Mouse (Mus musculus): Measurements from ENCODE around the gene Elmo1.

The Elmo1 gene

GRCm38 (mm10) chr13:20305621-20306020 is 215.2 kb downstream of the Elmo1 start:
- in situ Hi-C loops (cut with MboI; ENCODE audit: low sequenced_read_pairs), result loop anchor here (10.0 to 25.0 kb wide), 2 partner anchors 732 to 849 kb away; no protein-coding TSS in a partner anchor

GRCm38 (mm10) chr13:20306180-20307177 is 216.1 kb downstream of the Elmo1 start:
- in situ Hi-C loops (cut with MboI; ENCODE audit: low sequenced_read_pairs), result loop anchor here (10.0 to 25.0 kb wide), 2 partner anchors 731 to 848 kb away; no protein-coding TSS in a partner anchor

- in situ Hi-C loops (cut with MboI; ENCODE audit: low sequenced_read_pairs), result loop anchor here (10.0 to 25.0 kb wide), 2 partner anchors 730 to 847 kb away; no protein-coding TSS in a partner anchor
Observed at GRCm38 (mm10) chr13:20307381-20307780, 217.0 kb downstream of the Elmo1 start.

- in situ Hi-C loops (cut with MboI; ENCODE audit: low sequenced_read_pairs), result loop anchor here (10.0 to 25.0 kb wide), 3 partner anchors 163 to 726 kb away; no protein-coding TSS in a partner anchor
Observed at GRCm38 (mm10) chr13:20311612-20312011, 221.2 kb downstream of the Elmo1 start.

DNA sequence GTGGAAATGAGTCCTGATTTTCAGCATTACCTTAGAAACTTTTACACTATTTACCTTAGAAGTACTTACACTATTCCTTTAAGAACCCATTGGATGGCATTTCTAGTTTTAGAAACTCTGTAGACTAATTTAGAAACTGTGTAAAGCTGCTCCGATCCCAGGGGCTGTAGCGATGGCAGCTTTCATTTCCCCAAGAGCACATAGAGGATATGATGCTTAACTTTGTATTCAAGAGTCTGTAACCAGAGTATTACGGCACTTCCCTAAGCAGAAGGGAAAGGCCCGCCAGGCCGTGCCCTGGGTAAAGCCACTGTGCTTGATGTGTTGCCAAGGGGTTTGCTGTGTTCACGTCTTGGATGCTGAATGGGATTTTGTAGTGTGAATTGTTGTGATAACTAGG is 222.9 kb downstream of the Elmo1 start:
- in situ Hi-C loops (cut with MboI; ENCODE audit: low sequenced_read_pairs), result loop anchor here (10.0 to 25.0 kb wide), 3 partner anchors 161 to 724 kb away; no protein-coding TSS in a partner anchor

DNA sequence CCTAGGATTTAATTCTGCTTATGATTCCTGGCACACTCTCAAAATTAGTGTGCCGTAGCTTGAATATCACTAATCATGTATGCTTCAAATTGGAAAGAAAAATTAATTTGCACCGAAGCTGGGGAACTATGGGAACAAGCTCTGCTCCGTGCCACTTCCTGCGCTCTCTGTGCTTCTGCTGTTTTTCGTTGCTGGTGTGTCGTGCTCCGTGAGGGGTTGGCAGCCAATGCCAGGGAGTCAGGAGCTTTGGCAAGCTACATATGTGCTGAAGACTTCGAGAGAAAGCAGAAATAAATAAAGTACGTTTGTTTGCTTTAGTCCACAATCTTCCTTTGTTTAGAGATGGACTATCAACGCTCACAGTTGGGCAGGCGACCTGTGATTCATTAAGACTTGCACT is 225.7 kb downstream of the Elmo1 start:
- in situ Hi-C loops (cut with MboI; ENCODE audit: low sequenced_read_pairs), result loop anchor here (10.0 to 25.0 kb wide), 3 partner anchors 159 to 721 kb away; no protein-coding TSS in a partner anchor

DNA sequence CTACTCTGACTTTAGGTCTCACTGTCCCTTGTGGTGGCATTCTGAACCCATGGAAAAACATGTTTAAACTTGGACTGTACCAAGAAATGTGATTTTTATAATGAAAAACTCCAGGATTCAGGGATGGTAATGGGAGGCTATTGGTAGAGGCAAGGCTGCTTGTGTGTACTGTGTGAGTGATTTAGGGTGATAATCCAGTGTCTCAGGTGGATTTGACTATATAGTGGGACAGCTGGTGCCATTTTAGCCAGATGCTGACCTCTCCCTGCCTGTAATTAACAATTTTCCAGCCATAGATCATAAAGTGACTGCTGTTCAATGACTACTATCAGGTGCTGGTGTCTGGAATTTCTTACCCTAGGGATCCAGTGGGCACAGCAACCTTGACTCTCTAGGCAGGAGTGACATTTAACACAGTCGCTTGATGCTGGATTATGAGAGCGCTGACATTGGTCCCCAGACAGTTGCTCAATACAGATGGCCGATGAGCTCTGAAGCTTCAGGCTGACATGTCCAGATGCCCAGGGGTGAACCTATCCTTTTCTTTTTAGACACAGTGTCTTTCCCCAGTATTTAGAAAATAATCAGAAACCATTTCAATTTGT is 228.3 kb downstream of the Elmo1 start:
- in situ Hi-C loops (cut with MboI; ENCODE audit: low sequenced_read_pairs), result loop anchor here (10.0 to 25.0 kb wide), 3 partner anchors 156 to 719 kb away; no protein-coding TSS in a partner anchor

GRCm38 (mm10) chr13:20320232-20320631 is 229.8 kb downstream of the Elmo1 start:
- in situ Hi-C loops (cut with MboI; ENCODE audit: low sequenced_read_pairs), result loop anchor here (25.0 kb wide), 1 partner anchor 717 kb away; no protein-coding TSS in a partner anchor

- in situ Hi-C loops (cut with MboI; ENCODE audit: low sequenced_read_pairs), result loop anchor here (25.0 kb wide), 1 partner anchor 714 kb away; no protein-coding TSS in a partner anchor
Observed at GRCm38 (mm10) chr13:20323478-20323877, 233.1 kb downstream of the Elmo1 start.

GRCm38 (mm10) chr13:20327064-20327463 is 236.7 kb downstream of the Elmo1 start:
- in situ Hi-C loops (cut with MboI; ENCODE audit: low sequenced_read_pairs), result no loop called here

GRCm38 (mm10) chr13:20327975-20328374 is 237.6 kb downstream of the Elmo1 start:
- in situ Hi-C loops (cut with MboI; ENCODE audit: low sequenced_read_pairs), result no loop called here

DNA sequence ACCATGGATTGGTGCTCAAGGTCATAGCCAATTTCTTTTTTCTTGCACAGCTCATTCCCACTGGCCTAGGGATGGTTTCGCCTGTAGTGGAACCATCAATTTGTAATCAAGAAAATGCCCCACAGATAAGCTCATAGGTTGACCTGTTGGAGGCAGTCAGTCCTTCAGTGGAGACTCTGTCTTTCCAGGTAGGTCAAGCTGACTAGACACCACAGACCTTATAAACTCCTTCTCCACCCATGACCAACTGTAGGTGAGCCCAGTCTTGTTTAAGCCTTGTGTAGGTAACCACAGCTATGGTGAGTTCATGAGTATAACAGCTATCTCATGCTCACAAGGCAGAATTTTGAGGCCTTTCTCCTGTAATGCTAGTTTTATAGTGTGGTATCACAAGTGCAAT is 238.3 kb downstream of the Elmo1 start:
- in situ Hi-C loops (cut with MboI; ENCODE audit: low sequenced_read_pairs), result no loop called here

DNA sequence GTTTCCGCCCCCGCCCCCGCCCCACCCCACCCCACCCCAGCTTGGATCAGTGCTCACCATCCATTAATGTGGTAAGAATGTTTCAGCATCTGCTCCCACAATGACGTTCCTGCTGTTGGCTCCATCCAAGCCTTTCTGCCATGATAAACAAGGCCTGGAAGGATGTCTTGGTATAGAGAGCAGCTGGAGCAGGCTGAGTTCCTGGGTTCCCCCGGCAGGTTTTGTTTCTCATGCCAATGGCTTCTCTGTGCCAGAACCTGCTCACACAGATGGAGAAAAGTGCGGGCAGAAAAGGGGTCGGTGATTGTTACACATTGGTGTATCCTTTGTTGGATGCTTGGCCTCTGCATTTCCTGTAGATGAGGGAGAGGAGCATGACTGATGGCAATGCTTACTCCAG is 240.6 kb downstream of the Elmo1 start:
- in situ Hi-C loops (cut with MboI; ENCODE audit: low sequenced_read_pairs), result no loop called here

GRCm38 (mm10) chr13:20335051-20335888 is 244.9 kb downstream of the Elmo1 start:
- in situ Hi-C loops (cut with MboI; ENCODE audit: low sequenced_read_pairs), result no loop called here

DNA sequence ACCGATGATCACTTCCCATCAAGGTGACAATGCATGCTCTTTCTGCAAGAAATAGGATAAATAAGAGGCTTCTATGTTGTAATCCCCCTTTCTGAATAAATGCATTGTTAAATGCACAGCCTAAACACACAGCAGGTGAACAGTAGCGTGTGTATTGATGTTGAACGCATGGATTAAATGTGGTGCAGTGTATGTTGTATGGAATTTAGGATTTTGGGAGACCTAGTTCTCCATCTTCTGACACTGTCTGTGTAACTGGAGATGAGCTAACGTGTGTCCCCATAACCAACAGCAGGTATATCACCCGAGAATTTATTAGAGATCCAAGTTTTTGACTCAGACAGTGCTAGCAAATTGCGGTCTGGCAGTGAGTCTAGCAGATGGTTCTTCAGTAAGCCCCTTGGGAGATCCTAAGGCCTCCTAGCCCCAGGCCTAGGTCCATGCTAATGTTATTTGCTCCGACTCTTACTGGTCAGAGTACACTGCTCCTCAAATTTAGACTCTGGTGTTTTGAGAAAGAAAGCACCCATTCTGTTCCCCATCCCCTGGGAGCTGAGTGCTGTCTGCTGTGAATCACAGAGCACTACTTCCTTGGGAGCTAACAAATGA is 245.6 kb downstream of the Elmo1 start:
- in situ Hi-C loops (cut with MboI; ENCODE audit: low sequenced_read_pairs), result no loop called here

- in situ Hi-C loops (cut with MboI; ENCODE audit: low sequenced_read_pairs), result no loop called here
Observed at GRCm38 (mm10) chr13:20342881-20343280, 252.5 kb downstream of the Elmo1 start.

DNA sequence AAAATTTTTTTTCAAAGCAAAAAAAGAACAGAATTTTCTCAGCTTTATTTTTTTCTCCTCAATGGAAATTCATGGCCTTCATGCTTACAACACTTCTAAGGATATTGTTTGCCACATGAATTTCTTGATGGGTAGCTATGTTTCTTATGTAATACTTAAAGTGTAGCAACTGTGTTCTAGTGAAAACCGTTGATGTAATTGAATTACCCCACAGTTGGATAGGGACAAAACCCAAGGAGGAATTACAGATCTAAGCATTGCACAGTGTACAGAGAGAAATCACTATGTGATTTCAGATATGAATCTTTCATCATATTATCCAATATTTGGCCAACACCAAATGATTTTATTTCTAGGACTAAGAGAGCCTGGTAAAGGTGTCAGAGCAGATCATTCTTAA is 259.4 kb downstream of the Elmo1 start:
- in situ Hi-C loops (cut with MboI; ENCODE audit: low sequenced_read_pairs), result no loop called here

DNA sequence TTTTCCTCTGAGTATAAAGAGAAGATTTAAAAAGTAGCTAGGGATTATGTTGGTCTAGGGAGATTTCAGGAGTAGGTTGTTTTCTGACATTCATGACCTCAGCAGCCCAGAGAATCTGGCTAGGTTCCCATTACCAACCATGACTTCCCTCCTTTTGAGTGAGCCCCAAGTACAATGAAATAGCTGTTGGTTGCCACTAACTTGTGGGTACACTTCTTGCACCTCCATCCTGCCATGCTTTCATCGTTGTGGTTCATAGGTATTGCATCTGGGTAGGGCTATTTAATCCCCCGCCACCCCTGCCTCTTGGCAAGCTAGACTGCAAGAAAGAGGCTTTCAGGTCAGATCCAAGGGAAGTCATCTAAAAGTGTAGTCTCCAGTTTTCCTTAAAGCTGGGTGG is 262.2 kb downstream of the Elmo1 start:
- in situ Hi-C loops (cut with MboI; ENCODE audit: low sequenced_read_pairs), result no loop called here

GRCm38 (mm10) chr13:20353862-20354603 is 263.6 kb downstream of the Elmo1 start:
- in situ Hi-C loops (cut with MboI; ENCODE audit: low sequenced_read_pairs), result no loop called here

All from CH12F3 (cell line).